Mouse (Mus musculus): ENCODE measurements around the gene Rnf220.

Gene Rnf220

DNA sequence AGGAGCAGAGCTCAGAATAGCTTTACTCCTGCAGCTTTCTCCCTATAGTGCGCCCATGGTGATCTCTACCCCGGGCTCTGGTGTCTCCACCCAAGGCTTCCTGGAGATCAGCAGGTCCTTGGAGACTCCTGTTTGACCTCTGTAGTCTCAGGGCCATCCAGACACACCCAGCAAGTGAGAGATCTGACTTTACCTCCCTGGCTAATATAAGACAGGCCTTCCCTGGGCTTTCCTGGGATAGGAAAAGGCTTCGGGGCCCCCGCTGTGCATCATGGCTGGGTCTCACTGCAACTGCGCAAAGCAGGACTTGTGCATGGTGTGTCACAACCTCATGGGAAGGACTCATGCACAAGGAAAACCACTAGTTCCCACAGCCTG is 116.3 kb downstream of the Rnf220 start:
- no peak for DNase-seq (ENCODE audit: low read depth, low spot score)

GRCm38 (mm10) chr4:117379803-117380557 is 116.9 kb downstream of the Rnf220 start:
- no peak for DNase-seq (ENCODE audit: low read depth, low spot score)

- no peak for DNase-seq (ENCODE audit: low read depth, low spot score)
Observed at GRCm38 (mm10) chr4:117374078-117374540, 122.7 kb downstream of the Rnf220 start.

- DNase-seq (ENCODE audit: low read depth, low spot score): no peak
Observed at GRCm38 (mm10) chr4:117373324-117374077, 123.4 kb downstream of the Rnf220 start.

GRCm38 (mm10) chr4:117371896-117372295 is 125.0 kb downstream of the Rnf220 start:
- DNase-seq (ENCODE audit: low read depth, low spot score): no peak

DNA sequence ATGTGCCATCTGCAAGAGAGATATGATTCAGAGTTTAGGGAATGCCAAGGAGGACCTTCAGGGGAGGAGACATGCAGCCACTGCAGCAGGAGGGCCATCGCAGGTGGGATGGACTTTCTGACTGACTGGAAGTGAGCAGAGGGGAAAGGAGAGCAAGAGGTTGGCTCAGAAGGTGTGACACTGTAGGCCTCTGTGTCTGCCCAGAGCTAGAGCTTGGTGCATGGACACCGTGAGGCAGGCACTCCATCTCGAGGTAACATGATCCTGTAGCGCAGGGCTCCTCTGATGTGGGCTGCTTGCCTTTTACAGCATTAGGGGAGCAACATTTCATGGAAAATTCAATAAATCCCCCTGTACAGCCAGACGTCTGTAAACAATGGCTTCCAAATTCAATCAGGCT is 126.5 kb downstream of the Rnf220 start:
- DNase-seq (ENCODE audit: low read depth, low spot score): no peak

DNA sequence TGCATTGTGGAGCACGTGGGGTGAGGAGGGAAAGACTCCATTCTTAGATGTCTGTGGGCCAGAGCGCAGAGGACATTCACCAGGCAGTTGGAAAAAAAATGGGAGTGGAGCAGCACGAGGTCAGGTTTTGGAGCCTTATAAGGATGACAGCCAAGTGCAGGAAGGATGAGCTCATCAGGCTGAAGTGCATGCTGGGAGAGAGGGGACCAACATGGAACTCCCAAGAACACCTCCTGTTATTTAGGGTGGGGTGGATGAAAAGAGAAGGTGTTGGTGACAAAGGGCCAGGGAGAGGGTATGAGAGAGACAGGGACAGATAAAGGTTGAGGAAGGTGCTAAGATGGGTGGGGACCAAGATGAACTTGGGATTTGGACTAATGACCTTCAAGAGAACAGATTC is 127.3 kb downstream of the Rnf220 start:
- no peak for DNase-seq (ENCODE audit: low read depth, low spot score)

DNA sequence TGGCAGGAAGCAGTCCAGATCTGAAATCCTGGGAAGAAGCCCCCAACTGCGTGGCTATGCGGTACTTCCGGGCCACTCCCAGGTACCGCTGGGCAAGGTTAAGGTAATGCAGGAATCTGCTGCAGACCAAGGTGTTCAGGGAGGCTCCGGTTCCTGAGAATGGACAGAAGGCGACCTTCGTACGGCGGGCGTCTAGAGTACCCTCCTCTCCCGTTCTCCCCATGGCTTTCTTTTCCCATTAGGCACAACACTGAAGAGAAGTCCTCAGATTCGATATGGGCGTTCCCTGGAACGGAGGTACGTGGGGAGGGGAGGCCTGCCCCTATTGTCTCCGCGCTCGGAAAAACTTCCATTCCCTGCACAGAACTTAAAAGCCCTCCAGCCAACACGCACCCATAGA is 129.5 kb downstream of the Rnf220 start:
- no peak for DNase-seq (ENCODE audit: low read depth, low spot score)

DNA sequence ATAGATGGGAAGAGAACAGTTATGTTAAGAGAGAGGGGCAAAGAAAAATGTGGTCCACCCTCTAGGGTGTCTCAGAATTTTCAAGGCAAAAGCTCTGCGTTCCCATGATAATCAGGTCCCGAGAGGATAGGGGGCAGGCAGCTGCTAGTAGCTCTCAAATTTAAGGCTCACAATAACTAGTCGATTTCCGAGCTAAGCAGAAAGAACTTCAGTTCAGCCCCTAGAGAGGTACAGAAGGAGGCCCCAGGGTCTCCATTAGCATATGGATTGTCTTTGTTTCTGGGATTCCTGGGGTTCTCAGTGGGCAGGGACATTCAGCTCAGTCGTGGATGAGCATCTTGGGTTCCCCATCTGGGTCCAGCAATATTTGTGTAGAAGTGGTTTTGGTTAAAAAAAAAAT is 134.8 kb downstream of the Rnf220 start:
- DNase-seq (ENCODE audit: low read depth, low spot score): no peak

GRCm38 (mm10) chr4:117361558-117361873 is 135.3 kb downstream of the Rnf220 start:
- DNase-seq (ENCODE audit: low read depth, low spot score): no peak

- no peak for DNase-seq (ENCODE audit: low read depth, low spot score)
Observed at GRCm38 (mm10) chr4:117360713-117361557, 135.9 kb downstream of the Rnf220 start.

- DNase-seq (ENCODE audit: low read depth, low spot score): no peak
Observed at GRCm38 (mm10) chr4:117359803-117360382, 137.0 kb downstream of the Rnf220 start.

DNA sequence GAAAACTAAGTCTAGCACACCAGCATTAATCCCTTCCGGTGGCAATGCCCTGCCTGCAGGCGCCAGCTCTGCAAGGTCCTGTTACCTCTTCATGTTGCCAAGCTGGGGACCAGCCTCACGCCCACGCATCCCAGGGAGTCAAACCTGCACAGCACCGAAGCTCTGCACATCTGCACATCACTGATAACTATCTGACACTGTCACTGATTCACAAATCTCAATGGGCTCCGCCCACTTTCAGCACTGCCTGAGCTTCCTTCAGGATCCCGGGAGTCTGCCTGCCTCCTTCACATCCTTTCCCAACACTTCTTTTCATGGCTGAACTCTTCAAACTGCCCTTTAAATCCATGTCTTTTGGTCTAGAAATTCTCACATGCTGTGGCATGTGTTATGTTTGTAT is 138.9 kb downstream of the Rnf220 start:
- DNase-seq (ENCODE audit: low read depth, low spot score): no peak

DNA sequence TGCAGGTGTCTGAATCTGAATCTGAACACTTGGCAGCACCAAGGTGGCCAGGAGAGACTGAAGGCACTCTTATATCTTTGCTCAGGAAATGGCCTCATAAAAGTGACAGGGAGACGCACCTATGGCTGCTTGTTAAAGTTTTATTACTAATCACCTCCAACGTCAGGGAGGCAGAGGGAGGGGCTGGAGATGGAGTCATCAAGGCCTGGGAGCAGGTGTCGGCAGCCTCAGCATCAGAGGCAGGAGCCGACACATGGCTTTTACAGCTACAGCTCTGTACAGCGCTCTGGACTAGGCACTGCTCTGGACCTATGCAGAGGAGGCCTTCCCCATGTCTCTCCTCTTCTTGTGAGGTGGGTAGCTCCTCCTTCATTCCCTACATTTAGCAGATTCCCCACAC is 139.7 kb downstream of the Rnf220 start:
- no peak for DNase-seq (ENCODE audit: low read depth, low spot score)

- DNase-seq (ENCODE audit: low read depth, low spot score): no peak
Observed at GRCm38 (mm10) chr4:117356223-117356622, 140.6 kb downstream of the Rnf220 start.

DNA sequence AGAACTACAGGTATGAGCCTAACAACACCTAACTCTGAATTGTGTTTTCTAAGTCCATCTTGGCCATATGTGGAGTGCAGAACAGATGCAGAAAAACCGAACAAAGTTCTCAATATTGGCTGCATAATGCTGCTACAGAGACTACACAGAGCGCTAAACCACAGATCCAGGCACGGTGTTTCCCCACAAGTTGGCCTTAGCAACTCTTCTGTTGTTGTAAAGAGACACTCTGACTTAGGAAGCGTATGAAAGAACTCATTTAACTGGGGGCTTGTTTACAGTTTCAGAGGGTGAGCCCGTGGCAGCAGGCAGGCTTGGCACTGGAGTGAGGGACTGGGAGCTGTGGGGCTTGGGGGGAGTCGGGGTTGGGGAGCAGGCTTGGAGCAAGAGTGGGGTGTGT is 142.2 kb downstream of the Rnf220 start:
- DNase-seq (ENCODE audit: low read depth, low spot score): no peak

GRCm38 (mm10) chr4:117352957-117353356 is 143.9 kb downstream of the Rnf220 start:
- no peak for DNase-seq (ENCODE audit: low read depth, low spot score)

GRCm38 (mm10) chr4:117352071-117352470 is 144.8 kb downstream of the Rnf220 start:
- DNase-seq (ENCODE audit: low read depth, low spot score): no peak

DNA sequence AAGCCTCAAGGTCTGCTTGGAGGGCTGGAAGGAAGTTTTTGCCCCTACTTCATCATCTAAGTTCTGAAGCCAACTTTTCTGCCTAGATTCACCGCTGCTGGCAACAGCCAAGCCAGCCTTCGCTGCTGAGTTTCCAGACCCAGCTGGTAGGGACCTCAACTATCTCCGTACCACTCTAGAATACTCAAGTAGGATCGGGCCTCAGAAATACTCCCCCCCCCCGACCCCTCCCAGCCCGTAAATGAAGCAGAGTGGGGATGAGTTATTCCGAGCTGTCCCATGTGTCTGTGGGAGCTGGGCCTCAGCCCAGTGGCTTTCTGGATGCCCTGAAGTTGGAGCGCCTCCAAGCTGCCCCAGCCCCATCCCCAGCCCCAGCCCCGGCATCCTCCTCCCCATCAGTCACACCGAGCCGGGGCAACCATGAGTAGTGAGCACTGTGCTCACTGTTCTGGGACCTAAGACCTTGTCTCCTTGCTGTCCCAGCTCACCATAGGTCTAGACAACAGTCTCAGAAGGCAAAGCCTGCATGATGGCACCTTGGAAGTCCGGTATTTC is 146.6 kb downstream of the Rnf220 start:
- no peak for DNase-seq (ENCODE audit: low read depth, low spot score)

DNA sequence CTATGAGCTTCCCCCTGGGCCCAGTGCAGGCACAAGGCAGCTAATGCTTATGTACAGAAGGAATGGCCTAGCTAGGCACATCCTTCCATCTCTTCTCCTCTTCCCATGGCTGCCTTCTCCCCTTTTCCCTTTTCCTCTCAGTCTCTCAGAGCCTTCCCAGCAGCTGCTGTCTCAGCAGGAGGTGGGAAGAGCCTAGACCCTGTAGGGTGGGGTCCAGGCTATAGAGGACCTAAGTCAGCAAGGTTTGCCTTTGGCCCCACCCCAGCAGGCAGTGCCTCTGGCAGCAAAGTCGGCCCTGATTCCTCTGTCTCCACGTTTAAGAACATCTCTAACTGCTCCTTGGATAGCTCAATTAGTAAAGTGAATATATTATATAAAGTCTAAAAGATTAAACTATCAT is 147.5 kb downstream of the Rnf220 start:
- DNase-seq (ENCODE audit: low read depth, low spot score): no peak

DNA sequence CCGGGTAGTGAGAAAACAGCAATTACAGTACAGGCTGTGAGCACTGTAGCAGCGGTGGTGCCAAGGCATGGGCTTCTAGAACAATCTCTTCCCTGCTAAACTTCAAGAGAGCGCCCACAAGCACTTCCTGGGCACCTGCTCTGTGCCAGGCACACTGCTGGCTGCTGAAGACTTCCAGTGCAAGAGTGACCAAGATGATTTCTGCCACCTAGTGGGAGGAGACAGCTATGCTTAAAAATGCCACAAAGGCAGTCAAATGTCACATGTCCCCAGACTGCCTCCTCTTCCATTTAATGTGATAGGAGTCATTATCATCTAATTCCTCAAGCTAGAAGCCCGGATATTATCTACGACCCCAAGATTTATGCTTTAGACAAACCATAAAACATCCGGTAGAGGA is 150.8 kb downstream of the Rnf220 start:
- no peak for DNase-seq (ENCODE audit: low read depth, low spot score)

- DNase-seq (ENCODE audit: low read depth, low spot score): no peak
Observed at GRCm38 (mm10) chr4:117343385-117343784, 153.5 kb downstream of the Rnf220 start.
